Mouse (Mus musculus): ENCODE data around the gene Nfkbia. TPM values are rescaled to one million over a fixed set of nuclear protein-coding genes. Genes with fewer than 3 reads are reported as not detected.

Nfkbia gene
- total RNA-seq, 2 experiments from 2014 or later: 22.8 to 38.3 TPM

DNA sequence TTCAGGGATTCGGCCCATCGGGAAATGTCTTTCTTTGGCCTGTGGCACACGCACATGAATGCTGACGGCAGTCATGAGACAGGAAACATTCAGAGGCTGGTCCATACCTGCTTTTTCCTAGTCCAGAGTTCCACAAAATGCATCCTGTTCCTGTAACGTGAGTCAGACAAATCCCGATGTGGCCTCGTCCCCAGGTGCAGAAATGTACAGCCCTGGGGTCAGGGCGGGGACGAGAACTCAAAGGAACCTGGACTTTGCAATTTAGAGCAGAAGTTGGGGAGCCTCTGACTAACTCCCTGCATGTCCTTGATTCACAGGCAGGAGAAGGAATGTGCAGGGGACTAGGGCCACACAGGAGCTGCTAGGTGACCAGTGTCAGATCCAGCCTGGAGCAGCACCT is 21.1 kb downstream of the Nfkbia start:
- intact Hi-C loops (cut with DNase I; ENCODE audit: low total_unique reads): no loop called here
- no peak for DNase-seq

DNA sequence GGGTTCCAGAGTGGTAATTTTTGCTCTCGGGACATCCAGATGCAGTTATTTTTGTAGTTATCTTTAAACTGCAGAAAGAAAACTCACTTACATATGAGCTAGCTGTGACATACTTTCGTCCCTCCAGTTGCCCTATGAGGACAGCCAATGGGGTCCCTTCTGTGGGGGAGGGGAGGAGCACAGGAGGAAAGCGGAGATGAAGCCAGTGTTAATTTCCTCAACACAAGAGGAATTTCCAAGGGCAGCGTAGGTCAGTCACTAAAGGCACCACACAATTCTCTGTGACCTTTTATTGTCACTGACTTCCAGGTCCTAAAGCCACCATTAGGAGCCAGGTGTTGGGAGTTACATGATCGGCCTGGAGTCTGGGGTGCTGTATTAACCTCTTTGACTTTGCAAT is 22.0 kb downstream of the Nfkbia start:
- intact Hi-C loops (cut with DNase I; ENCODE audit: low total_unique reads): no loop called here
- DNase-seq: no peak

DNA sequence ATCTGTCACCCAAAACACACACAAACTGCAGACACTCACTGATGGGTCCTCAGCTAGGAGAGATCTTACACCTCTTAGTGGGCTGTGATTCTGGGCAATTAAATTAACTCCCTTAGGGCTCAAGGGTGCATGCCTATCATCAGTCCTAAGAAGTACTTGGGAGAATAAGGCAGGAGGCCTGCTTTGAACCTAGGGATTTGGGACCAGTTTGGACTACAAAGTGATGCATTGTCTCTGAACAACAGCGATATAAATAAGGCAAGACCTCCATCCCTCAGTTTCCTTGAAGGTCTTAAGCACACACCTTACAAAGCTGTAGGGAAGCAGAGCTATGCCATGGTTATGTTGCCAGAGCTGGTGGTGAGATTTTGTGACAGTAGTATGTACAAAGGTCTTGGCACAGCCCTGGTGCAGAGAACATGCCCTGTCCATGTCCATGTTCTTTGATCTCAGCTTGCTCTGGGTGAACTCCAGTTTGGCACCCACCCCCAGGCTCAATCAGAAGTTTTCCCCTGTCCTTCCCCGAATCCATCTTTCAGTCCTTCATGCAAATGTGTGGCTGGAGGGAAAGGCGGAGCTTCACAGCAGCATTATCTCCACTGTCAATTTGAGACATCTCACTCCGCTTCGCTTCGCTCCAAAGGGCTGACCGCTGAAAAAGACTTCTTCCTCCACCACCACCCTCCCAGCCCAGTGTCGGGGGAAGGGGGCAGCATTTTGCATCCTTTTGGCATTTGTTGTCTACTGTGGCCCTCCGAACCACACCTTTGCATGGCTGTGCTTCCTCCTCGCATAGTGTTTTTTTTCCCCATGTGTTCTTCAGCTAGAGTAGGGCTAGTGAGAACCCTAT is 24.9 kb downstream of the Nfkbia start:
- DNase-seq: no peak
- intact Hi-C loops (cut with DNase I; ENCODE audit: low total_unique reads): no loop called here

DNA sequence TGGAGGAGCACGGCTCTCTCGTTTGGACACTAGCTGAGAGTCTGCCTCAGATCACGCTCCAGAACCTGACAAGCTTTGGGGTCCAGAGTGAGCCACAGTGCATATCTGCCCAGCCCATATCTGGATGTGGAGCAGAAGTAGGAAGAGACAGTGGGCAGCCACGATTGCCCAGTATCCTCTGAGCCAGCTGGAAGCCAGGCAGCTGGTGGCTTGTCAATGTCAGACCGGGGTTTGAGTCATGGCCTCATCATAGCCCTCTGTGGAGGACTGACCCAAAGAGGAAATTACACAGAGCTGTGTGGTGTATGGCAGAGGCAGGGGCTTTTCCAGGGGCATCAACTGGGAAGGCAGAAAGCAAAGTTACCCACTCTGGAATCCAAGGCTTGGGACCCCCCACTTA is 25.6 kb downstream of the Nfkbia start:
- DNase-seq: no peak
- intact Hi-C loops (cut with DNase I; ENCODE audit: low total_unique reads): no loop called here

DNA sequence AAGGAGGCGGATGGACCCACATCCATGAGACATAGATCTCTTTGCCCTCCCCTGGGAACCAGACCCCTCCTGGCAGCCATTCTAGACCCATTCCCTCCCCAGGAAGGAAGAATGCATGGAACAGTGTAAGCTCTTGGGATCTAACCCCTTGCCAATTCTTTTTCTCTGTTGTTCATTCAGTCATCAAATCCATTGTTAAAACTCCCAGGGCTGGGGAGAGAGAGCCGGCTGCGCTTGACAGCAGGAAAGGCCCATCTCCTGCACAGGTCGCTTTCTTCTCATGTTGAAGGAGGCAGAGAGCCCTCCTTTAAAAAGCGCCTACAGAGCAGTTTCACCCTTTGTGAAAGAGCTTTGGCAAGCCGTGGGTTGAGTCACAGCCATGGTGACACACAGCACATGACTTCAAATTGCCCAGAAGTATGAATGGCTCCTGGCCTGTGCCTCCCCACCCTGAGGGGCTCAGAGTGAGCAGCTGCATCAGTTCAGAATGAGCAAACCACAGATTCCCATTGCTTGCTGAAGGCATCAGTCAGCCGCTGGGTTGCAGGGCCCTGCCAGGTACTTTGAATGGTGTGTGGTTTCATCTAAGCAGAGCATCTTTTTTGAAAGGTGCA is 26.3 kb downstream of the Nfkbia start:
- intact Hi-C loops (cut with DNase I; ENCODE audit: low total_unique reads): no loop called here
- peak; percentile 44 for DNase-seq

DNA sequence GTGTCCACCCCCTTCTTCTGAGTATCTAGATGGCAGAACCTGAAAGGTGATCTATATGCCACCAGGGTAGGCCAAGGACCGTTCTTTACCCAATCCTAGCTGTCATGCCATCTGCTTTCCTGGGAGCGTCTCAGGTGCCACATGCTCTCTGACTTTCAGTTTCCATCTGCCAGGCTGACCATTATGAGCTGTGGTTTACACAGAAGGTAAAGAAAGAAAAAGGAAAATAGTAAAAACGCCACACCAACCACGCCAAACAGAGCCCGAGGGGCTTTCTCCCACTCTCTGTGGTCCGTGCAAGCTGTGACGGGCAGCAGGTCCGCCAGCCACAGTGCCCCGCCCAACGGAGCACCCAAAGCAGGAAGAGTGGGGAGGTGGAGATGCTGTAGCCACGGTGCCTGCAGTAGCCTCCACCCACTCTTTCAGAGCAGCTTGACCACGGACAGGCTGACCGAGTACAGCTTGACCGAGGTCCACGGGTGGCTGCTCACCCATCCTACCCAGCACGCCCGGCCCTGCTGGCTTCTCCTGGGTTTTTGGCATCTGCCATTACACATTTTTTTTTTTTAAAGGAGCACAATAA is 27.0 kb downstream of the Nfkbia start:
- intact Hi-C loops (cut with DNase I; ENCODE audit: low total_unique reads): no loop called here
- DNase-seq: no peak

DNA sequence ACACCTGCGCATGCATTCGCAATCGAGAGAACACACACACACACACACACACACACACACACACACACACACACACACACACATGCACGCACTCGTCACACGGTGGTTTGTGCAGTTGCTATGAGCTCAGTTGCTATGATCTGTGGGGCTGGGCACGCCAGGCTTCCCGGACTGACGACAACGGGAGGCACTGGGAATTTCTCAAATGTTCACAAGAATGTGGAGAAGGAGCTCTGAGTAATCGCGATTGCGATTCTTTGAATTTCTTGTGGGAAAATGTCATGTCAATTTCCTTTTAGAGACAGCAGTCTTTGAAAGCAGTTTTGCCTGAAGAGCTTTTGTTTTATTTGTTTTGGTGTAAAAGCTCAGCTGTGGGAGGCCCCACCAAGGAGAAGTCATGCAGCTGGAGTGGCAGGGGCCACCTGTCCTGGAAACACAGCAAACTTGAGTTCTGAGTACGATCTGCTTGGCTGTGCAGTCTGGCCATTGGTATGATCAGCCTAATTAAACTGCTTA is 27.5 kb downstream of the Nfkbia start:
- intact Hi-C loops (cut with DNase I; ENCODE audit: low total_unique reads): no loop called here
- DNase-seq: peak; percentile 29

DNA sequence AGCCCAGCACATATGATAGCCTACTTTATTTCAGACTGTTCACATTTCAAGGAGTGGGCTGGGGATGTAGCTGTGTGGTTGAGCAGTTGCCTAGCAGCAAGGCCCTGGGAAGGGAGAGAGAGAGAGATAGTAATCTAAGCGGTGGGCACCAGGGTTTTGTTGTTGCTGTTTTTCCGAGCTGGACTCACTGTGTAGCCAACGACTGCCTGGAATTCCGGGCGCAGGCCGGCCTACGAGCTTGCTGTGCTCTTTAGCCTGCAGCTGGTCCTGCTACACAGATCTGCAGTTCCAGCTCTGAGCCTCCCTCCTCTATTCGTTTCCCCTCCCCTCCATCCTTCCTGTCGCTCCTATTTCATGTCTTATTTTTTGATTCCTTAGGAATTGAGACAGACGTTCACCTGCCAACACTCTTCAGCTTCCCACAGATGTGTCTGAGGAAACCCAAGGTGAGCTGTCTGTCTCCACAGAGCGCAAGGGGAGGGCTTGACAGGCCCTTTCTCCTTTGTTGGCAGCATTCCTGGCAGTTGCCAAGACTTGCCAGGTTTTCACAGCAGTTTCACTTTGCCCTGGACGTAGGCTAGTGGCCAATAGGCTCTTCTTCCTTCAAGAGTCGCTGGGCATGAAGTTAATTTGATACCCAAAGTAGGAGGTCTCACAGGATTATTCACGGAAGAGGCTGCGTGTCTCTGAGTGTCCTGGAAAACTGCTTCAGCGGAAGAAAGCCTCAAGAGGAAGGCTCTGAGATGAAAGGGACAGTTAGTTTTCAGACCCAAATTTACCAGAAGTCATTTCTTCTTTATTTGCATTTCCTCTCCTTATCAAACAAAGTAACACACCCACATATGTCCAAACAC is 28.2 kb downstream of the Nfkbia start:
- peak; percentile 56 for DNase-seq
- intact Hi-C loops (cut with DNase I; ENCODE audit: low total_unique reads): no loop called here

DNA sequence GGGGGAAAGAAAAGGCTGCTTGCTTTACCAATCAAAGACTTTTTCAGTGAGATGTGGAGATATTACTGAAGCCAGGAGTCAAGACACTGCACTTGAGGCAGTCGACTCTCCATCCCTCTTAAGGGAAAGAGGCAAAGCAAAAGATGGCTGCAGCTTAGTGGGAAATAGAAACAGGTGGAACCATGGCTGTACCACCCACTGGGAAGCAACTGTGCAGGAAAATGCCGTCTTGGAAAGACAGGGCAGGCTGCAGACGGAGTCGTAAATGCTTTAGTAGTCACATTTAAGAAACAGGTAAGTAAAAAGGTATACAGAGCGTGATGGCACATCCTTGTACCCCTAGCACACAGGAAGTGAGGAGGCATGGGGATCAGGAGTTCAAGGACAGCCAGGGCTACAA is 29.4 kb downstream of the Nfkbia start:
- intact Hi-C loops (cut with DNase I; ENCODE audit: low total_unique reads): no loop called here
- DNase-seq: no peak

DNA sequence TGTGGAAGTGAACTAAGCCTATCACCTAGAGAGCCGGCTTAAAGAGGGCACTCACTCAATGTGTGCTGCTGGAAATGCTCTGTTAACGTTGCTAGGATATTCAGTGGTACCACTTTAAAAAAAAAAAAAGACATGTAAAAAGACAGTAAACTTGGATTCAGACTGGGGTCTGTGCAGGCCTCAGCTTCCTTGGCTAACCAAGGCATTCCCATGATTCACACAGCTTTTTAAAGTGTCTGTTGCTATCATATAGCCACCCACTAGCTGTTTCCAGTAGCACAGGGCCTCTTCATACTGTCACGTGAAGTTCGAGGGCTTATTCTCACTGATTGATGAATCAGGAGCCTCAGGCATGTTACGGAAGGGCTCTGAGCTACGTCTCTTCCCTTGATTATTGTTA is 30.0 kb downstream of the Nfkbia start:
- no peak for DNase-seq
- intact Hi-C loops (cut with DNase I; ENCODE audit: low total_unique reads): no loop called here

DNA sequence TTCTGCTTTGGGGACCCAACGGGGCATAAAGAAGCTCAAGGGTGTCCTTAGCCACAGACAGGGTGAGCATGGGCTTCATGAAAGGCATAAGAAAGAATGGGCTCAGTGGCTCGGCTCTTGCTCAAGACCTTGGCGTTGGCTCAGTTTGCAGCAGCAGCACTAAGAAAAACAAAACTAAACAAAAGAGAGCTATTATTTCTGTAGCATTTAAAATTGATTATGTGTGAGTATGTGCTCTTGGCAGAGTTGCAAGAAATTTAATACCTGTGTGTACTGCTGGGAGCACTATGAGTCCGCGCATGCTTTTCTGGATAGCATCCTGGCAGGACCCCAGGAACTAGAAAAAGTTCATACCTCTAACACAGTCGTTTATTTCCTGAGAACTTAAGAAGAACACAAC is 30.7 kb downstream of the Nfkbia start:
- intact Hi-C loops (cut with DNase I; ENCODE audit: low total_unique reads): no loop called here
- DNase-seq: no peak

DNA sequence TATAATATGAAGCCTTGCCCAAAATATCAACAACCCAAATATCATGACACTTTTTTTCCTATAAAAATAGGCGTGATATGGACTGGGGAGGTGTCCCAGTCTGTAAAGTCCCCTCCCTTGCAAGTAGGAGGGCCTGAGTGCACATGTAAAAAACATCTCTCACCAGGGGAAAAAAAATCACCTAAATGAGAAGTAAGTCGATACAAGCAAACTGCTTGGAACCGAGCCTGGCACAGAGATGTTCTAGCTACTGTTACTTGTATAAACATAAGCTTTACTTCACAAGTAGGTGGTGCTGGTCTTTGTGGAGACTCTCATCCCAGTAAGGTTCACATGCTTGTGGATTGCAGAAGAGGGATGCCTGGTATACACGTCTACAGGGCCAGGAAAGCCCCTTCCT is 31.5 kb downstream of the Nfkbia start:
- no peak for DNase-seq
- intact Hi-C loops (cut with DNase I; ENCODE audit: low total_unique reads): no loop called here

DNA sequence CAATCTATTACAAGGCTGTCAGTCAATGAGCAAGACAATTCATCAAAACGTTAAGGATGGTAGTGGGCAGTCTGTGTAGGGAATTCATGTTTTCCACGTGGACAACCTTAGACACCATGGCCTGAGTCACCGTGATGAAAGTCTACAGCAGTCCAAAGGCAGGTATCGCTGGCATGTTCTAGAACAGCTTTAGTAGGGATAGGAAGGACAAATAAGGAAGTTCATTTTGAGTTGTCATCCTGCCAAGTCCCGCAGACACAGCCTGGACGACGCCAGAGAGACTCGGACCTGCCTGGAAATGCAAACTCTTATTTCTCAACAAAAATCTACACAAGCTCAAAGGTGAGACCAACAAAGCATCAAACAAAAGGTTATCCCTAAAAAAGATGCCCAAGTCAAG is 32.7 kb downstream of the Nfkbia start:
- no peak for DNase-seq
- intact Hi-C loops (cut with DNase I; ENCODE audit: low total_unique reads): no loop called here

DNA sequence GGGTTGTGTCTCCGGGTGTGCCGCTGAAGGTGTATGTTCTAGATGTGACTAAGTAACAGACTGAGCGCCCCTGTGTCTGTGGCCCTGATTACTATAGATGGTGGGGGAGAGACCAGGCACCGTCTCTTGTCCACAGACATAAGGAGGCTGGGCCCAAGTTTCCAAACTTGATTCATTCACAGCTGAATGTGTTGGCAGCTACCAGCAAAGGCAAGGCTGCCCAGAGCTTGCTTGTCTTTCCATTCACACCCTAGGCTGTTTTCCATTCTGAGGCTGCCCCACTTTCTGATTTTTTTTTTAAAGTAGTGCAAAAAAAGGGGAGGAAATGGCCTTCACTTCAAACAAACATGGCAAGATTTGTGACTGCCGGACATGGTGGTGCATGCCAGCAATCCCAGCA is 35.6 kb downstream of the Nfkbia start:
- DNase-seq: no peak
- intact Hi-C loops (cut with DNase I; ENCODE audit: low total_unique reads): no loop called here

DNA sequence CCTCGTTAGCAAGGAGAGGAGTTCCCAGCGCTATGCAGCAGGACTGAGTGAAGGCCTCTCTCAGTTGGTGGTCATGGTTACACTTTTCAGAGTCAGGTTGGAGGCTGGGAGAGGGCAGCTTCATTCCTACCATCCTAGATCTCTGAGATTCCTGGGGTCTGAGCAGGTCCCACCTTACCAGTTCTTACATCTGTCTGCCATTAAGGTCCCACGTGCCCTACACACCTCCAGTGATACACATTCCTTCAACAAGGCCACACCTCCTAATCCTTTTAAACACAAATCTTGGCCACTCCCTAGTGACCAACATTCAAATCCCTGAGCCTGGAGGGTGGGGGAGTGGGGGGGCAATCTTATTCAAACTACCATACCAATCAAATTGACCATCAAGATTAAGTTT is 36.3 kb downstream of the Nfkbia start:
- intact Hi-C loops (cut with DNase I; ENCODE audit: low total_unique reads): no loop called here
- DNase-seq: no peak

DNA sequence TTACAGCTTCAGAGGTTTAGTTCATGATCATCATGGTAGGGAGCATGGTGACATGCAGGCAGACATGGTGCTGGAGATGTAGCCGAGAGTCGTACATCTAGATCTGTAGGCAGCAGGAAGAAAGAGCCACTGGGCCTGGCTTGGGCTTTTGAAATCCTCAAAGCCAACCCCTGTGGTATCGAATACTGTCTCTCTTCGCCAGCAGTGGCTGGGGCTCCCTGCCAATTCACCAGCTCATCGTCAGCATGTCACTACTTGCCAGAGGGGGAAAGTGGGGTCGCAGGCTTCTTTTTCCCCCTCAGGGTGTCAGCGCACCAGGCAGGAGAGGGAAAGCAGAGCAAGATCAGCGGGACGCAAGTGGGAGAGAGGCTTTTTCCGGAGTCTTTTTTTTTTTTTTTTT is 37.2 kb downstream of the Nfkbia start:
- DNase-seq: no peak
- intact Hi-C loops (cut with DNase I; ENCODE audit: low total_unique reads): no loop called here

DNA sequence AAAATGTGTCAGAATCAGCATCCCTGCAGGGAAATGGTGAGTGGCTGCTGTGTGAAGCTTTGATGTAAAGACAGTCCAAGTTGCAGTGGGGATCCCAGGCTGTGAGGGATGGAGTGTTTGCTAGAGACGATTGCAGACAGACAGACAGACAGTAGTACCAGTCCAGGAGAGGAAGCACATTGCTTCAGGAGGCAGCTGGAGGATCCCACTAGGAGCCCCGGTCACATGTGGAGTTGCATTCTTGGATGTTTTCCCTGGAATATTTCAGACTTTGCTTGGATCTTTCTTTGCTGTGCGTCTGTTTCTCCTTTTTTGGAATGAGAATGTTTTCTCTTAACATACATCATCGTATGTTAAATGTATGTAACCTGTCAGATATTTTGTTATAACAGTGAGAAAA is 38.5 kb downstream of the Nfkbia start:
- no peak for DNase-seq
- intact Hi-C loops (cut with DNase I; ENCODE audit: low total_unique reads): no loop called here

DNA sequence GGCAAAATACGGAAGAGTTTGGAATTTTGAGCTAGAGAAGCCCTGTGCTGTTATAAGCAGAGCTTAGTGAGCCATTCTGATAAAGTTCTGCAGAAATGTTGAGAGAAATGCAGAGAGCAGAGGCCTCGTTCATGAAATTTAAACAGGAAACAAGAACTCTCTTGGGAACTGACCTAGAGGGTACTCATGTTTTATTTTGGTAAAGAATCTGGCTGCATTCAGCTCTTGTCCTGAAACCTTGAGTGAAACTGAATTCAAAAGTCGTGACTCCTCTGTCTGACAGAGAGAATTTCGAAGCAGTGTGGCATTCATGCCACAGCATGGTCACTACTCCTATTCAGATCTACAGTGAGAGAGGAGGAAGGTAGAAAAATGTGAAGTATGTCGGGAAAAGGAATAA is 39.6 kb downstream of the Nfkbia start:
- no peak for DNase-seq
- intact Hi-C loops (cut with DNase I; ENCODE audit: low total_unique reads): no loop called here

DNA sequence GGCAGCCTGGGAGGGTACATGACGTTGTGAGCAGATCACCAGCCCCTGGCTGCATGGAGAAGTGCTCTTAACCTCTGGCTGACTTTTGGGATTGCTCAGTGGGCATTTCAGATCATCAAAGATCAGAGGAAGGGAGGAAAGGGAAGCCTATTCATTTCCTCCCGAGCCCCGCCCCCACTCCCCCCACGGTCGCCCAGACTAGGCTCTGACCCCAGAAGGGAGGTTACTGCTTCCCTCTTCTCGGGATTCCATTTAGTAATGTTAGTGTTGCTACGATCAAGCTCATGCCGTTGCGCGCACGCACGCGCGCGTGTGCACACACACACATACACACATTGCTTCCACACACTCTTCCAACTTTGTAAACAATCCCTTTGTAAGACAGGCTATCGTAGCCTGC is 42.0 kb downstream of the Nfkbia start:
- intact Hi-C loops (cut with DNase I; ENCODE audit: low total_unique reads): no loop called here
- no peak for DNase-seq

DNA sequence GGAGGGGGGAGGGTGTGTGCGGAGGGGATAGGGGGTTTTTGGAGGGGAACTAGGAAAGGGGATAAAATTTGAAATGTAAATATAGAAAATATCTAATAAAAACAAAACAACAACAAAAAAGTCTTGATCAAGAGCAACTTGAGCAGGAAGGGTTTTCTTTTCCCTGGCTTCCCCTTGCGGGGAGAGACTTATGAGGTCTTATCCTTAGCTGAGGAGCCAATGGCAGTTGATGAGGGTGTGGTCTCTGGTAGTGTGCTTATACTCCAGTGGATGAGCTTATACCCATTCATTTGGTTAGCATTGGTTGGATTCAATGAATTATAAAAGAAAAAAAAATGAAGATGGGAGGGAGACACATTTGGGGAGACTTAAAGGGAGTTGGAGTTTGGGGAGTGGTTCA is 43.4 kb downstream of the Nfkbia start:
- intact Hi-C loops (cut with DNase I; ENCODE audit: low total_unique reads): no loop called here
- no peak for DNase-seq
